Mouse (Mus musculus): ENCODE measurements around the gene Ntn4. TPM values are rescaled to one million over a fixed set of nuclear protein-coding genes. Genes with fewer than 3 reads are reported as not detected.

The Ntn4 gene
- polyA plus RNA-seq, 1 experiment from 2014 or later: 0.58 TPM

DNA sequence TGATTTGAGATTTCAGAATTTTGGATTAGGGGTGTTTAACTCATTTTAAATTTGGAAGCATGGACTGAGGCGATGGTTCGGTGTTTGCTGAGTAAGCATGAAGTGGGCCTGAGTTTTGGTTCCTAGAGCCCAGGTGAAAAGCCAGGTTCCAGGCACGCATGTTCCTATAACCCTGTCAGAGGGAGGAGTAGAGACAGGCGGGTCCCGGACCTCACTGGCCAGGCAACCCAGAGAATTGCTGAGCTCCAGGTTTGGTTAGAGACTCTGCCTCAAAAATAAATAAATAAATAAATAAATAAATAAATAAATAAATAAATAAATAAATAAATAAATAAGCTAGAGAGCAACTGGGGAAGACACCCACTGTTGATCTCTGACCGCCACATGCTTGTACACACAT, 46.1 kb downstream of the Ntn4 start:
- Histone ChIP-seq H3K27ac (ENCODE audit: low read length) (no peak overlapping the region), H3K4me2 (ENCODE audit: low read depth, low read length) (no peak overlapping the region), H3K9me3 (ENCODE audit: control insufficient read depth, low read length) (no peaks in the 10 kb centered on the region), H3K4me3 (ENCODE audit: low read length) (no peak overlapping the region), H3K27me3 (ENCODE audit: control insufficient read depth, insufficient read depth, low read depth, low read length) (no peaks in the 10 kb centered on the region), H3K4me1 (replicated peaks; ENCODE audit: control insufficient read depth, insufficient read depth, low read length) (no peaks in the 10 kb centered on the region), H3K9ac (ENCODE audit: low read length) (no peak overlapping the region), H3K36me3 (ENCODE audit: control insufficient read depth, insufficient read depth, low read length) (no peaks in the 10 kb centered on the region)
- 93% methylated on average over 6 of the region's 6 CpGs for WGBS
- ATAC-seq (ENCODE audit: low read depth): no peak

GRCm38 (mm10) chr10:93687781-93688180, 47.3 kb downstream of the Ntn4 start:
- no peaks in the 10 kb centered on the region for H3K36me3 ChIP-seq (ENCODE audit: control insufficient read depth, insufficient read depth, low read length)
- H3K9me3 ChIP-seq (ENCODE audit: control insufficient read depth, low read length): no peaks in the 10 kb centered on the region
- 95% methylated on average over 3 of the region's 3 CpGs for WGBS
- no peak overlapping the region for H3K4me3 ChIP-seq (ENCODE audit: low read length)
- 0 out of 2 replicates have a peak, but pooled peaks cover 2% of the 10 kb centered on the region for H3K4me1 ChIP-seq (replicated peaks; ENCODE audit: control insufficient read depth, insufficient read depth, low read length)
- no peaks in the 10 kb centered on the region for H3K27me3 ChIP-seq (ENCODE audit: control insufficient read depth, insufficient read depth, low read depth, low read length)
- ATAC-seq (ENCODE audit: low read depth): no peak
- no peak overlapping the region for H3K4me2 ChIP-seq (ENCODE audit: low read depth, low read length)
- no peak overlapping the region for H3K9ac ChIP-seq (ENCODE audit: low read length)
- no peak overlapping the region for H3K27ac ChIP-seq (ENCODE audit: low read length)

- 0 out of 2 replicates have a peak, but pooled peaks cover 2% of the 10 kb centered on the region for H3K4me1 ChIP-seq (replicated peaks; ENCODE audit: control insufficient read depth, insufficient read depth, low read length)
- 66% methylated on average over 26 of the region's 26 CpGs for WGBS
- no peaks in the 10 kb centered on the region for H3K27me3 ChIP-seq (ENCODE audit: control insufficient read depth, insufficient read depth, low read depth, low read length)
- peak overlapping the region; percentile 30; the same call in 1 of the 2 replicates for H3K4me2 ChIP-seq (ENCODE audit: low read depth, low read length)
- no peaks in the 10 kb centered on the region for H3K9me3 ChIP-seq (ENCODE audit: control insufficient read depth, low read length)
- no peak overlapping the region for H3K4me3 ChIP-seq (ENCODE audit: low read length)
- H3K9ac ChIP-seq (ENCODE audit: low read length): no peak overlapping the region
- no peaks in the 10 kb centered on the region for H3K36me3 ChIP-seq (ENCODE audit: control insufficient read depth, insufficient read depth, low read length)
- ATAC-seq (ENCODE audit: low read depth): 0 out of 2 replicates have a peak, but pooled peaks have one; percentile 10
- peak overlapping the region; percentile 9; the same call in 1 of the 2 replicates for H3K27ac ChIP-seq (ENCODE audit: low read length)
Observed at GRCm38 (mm10) chr10:93688306-93689171, 48.1 kb downstream of the Ntn4 start.

- Histone ChIP-seq H3K9ac (ENCODE audit: low read length) (no peak overlapping the region), H3K27me3 (ENCODE audit: control insufficient read depth, insufficient read depth, low read depth, low read length) (no peaks in the 10 kb centered on the region), H3K9me3 (ENCODE audit: control insufficient read depth, low read length) (no peaks in the 10 kb centered on the region), H3K27ac (ENCODE audit: low read length) (peak overlapping the region; percentile 3; the same call in 1 of the 2 replicates), H3K4me2 (ENCODE audit: low read depth, low read length) (0 out of 2 replicates have a peak overlapping the region, but pooled peaks have one; percentile 21), H3K4me1 (replicated peaks; ENCODE audit: control insufficient read depth, insufficient read depth, low read length) (0 out of 2 replicates have a peak, but pooled peaks cover 2% of the 10 kb centered on the region), H3K4me3 (ENCODE audit: low read length) (no peak overlapping the region), H3K36me3 (ENCODE audit: control insufficient read depth, insufficient read depth, low read length) (no peaks in the 10 kb centered on the region)
- ATAC-seq (ENCODE audit: low read depth): peak; percentile 83
- 33% methylated on average over 11 of the region's 11 CpGs for WGBS
Observed at GRCm38 (mm10) chr10:93691344-93691743, 50.9 kb downstream of the Ntn4 start.

GRCm38 (mm10) chr10:93695043-93695791, 54.7 kb downstream of the Ntn4 start:
- 0 out of 2 replicates have a peak, but pooled peaks cover 2% of the 10 kb centered on the region for H3K4me1 ChIP-seq (replicated peaks; ENCODE audit: control insufficient read depth, insufficient read depth, low read length)
- H3K27ac ChIP-seq (ENCODE audit: low read length): no peak overlapping the region; the same call in 1 of the 2 replicates
- H3K4me3 ChIP-seq (ENCODE audit: low read length): peak overlapping the region; percentile 7; the same call in 1 of the 2 replicates
- H3K9ac ChIP-seq (ENCODE audit: low read length): 0 out of 2 replicates have a peak overlapping the region, but pooled peaks have one; percentile 5
- ATAC-seq (ENCODE audit: low read depth): no peak
- 41% methylated on average over 21 of the region's 21 CpGs for WGBS
- H3K4me2 ChIP-seq (ENCODE audit: low read depth, low read length): peak overlapping the region; percentile 38
- H3K9me3 ChIP-seq (ENCODE audit: control insufficient read depth, low read length): no peaks in the 10 kb centered on the region
- H3K36me3 ChIP-seq (ENCODE audit: control insufficient read depth, insufficient read depth, low read length): no peaks in the 10 kb centered on the region
- no peaks in the 10 kb centered on the region for H3K27me3 ChIP-seq (ENCODE audit: control insufficient read depth, insufficient read depth, low read depth, low read length)

- H3K36me3 ChIP-seq (ENCODE audit: control insufficient read depth, insufficient read depth, low read length): no peaks in the 10 kb centered on the region
- H3K4me2 ChIP-seq (ENCODE audit: low read depth, low read length): no peak overlapping the region
- no peaks in the 10 kb centered on the region for H3K9me3 ChIP-seq (ENCODE audit: control insufficient read depth, low read length)
- no peak overlapping the region for H3K27ac ChIP-seq (ENCODE audit: low read length)
- no peak overlapping the region for H3K9ac ChIP-seq (ENCODE audit: low read length)
- no peaks in the 10 kb centered on the region for H3K27me3 ChIP-seq (ENCODE audit: control insufficient read depth, insufficient read depth, low read depth, low read length)
- 0 out of 2 replicates have a peak, but pooled peaks cover 2% of the 10 kb centered on the region for H3K4me1 ChIP-seq (replicated peaks; ENCODE audit: control insufficient read depth, insufficient read depth, low read length)
- no peak overlapping the region for H3K4me3 ChIP-seq (ENCODE audit: low read length)
- WGBS: 57% methylated on average over 4 of the region's 4 CpGs
- no peak for ATAC-seq (ENCODE audit: low read depth)
Observed at GRCm38 (mm10) chr10:93696001-93696400, 55.5 kb downstream of the Ntn4 start.

- Histone ChIP-seq H3K9me3 (ENCODE audit: control insufficient read depth, low read length) (no peaks in the 10 kb centered on the region), H3K27me3 (ENCODE audit: control insufficient read depth, insufficient read depth, low read depth, low read length) (no peaks in the 10 kb centered on the region), H3K4me3 (ENCODE audit: low read length) (no peak overlapping the region), H3K4me1 (replicated peaks; ENCODE audit: control insufficient read depth, insufficient read depth, low read length) (no peaks in the 10 kb centered on the region), H3K36me3 (ENCODE audit: control insufficient read depth, insufficient read depth, low read length) (no peaks in the 10 kb centered on the region), H3K9ac (ENCODE audit: low read length) (no peak overlapping the region), H3K4me2 (ENCODE audit: low read depth, low read length) (no peak overlapping the region), H3K27ac (ENCODE audit: low read length) (no peak overlapping the region)
- no peak for ATAC-seq (ENCODE audit: low read depth)
- 84% methylated on average over 10 of the region's 10 CpGs for WGBS
Observed at GRCm38 (mm10) chr10:93697866-93698483, 57.5 kb downstream of the Ntn4 start.

GRCm38 (mm10) chr10:93699689-93700478, 59.4 kb downstream of the Ntn4 start:
- no peak for ATAC-seq (ENCODE audit: low read depth)

More at GRCm38 (mm10) chr10:93699689-93700478, 59.4 kb downstream of the Ntn4 start:
- Histone ChIP-seq H3K4me2 (ENCODE audit: low read depth, low read length) (no peak overlapping the region), H3K36me3 (ENCODE audit: control insufficient read depth, insufficient read depth, low read length) (no peaks in the 10 kb centered on the region), H3K4me3 (ENCODE audit: low read length) (no peak overlapping the region), H3K9me3 (ENCODE audit: control insufficient read depth, low read length) (no peaks in the 10 kb centered on the region), H3K27me3 (ENCODE audit: control insufficient read depth, insufficient read depth, low read depth, low read length) (no peaks in the 10 kb centered on the region), H3K9ac (ENCODE audit: low read length) (no peak overlapping the region), H3K4me1 (replicated peaks; ENCODE audit: control insufficient read depth, insufficient read depth, low read length) (no peaks in the 10 kb centered on the region), H3K27ac (ENCODE audit: low read length) (no peak overlapping the region)
- 83% methylated on average over 10 of the region's 10 CpGs for WGBS
